Mouse (Mus musculus) C2C12 (cell line): Measurements from ENCODE around the gene H2-Eb1.

ENCODE experiments used
- CEBPB ChIP-seq: IDR thresholded peaks from one replicate; pipeline ENCODE4 v1.6.1; 2011; ENCODE audit warnings: low read depth, mild to moderate bottlenecking, control low read depth, moderate library complexity
- CTCF ChIP-seq: IDR thresholded peaks from one replicate; pipeline ENCODE4 v1.5.1; 2011; ENCODE audit not compliant: control insufficient read depth, insufficient read depth, insufficient read length
- FOSL1 ChIP-seq: IDR thresholded peaks from one replicate; pipeline ENCODE4 v1.8.0; 2011; ENCODE audit warnings: mild to moderate bottlenecking, low read length; ENCODE audit not compliant: poor library complexity, insufficient read depth, severe bottlenecking
- MAX ChIP-seq: IDR thresholded peaks from one replicate; pipeline ENCODE4 v1.6.1; 2011; ENCODE audit warnings: mild to moderate bottlenecking, control low read depth
- USF1 ChIP-seq: IDR thresholded peaks from one replicate; pipeline ENCODE4 v1.6.1; 2011; ENCODE audit warnings: low read depth, mild to moderate bottlenecking, control low read depth, moderate library complexity

- TF ChIP-seq USF1 (no peak), CTCF (no peak), CEBPB (no peak), MAX (no peak), FOSL1 (no peak)
Measured at GRCm38 (mm10) chr17:34326373-34326772, 20.7 kb downstream of the H2-Eb1 start.
